8 mouse cellular contexts compared by ENCODE assay signal in genomic region chr5:134227574-134228248, GRCm38 (mm10). TPM values are rescaled to one million over a fixed set of nuclear protein-coding genes. Genes with fewer than 3 reads are reported as not detected.
DNase-seq lines count a peak whose midpoint lies in the region; ATAC-seq and TF ChIP-seq lines count a peak whose summit lies in the region.

No protein-coding gene starts in this region.

- no peaks in the 10 kb centered on the region for H3K36me3 ChIP-seq in kidney, embryonic 14.5 days (ENCODE audit: control insufficient read depth, insufficient read depth, low read length)
- H3K36me3 ChIP-seq in G1E (replicated peaks), result peaks cover 6% of the 10 kb centered on the region
- H3K36me3 ChIP-seq in lung, embryonic 15.5 days, result no peaks in the 10 kb centered on the region

- H3K4me3 ChIP-seq in kidney, embryonic 14.5 days (ENCODE audit: low read length), result no peak overlapping the region
- H3K4me3 ChIP-seq in G1E (ENCODE audit: low read depth, low read length), result peak overlapping the region; percentile 24; the same call in 1 of the 2 replicates
- peak overlapping the region; percentile 6; the same call in 1 of the 2 replicates for H3K4me3 ChIP-seq in lung, embryonic 15.5 days

- no peak overlapping the region for H3K4me2 ChIP-seq in kidney, embryonic 14.5 days (replicated peaks; ENCODE audit: low read depth, low read length)
- H3K4me2 ChIP-seq in lung, embryonic 15.5 days, result no peak overlapping the region; the same call in 1 of the 2 replicates

- no peak for TF ChIP-seq CTCF in G1E (IDR thresholded peaks at IDR 0.05; ENCODE audit: low read depth, low read length)

- H3K4me1 ChIP-seq in kidney, embryonic 14.5 days (ENCODE audit: control insufficient read depth, insufficient read depth, low read length), result peaks cover 14% of the 10 kb centered on the region
- peaks cover 55% of the 10 kb centered on the region for H3K4me1 ChIP-seq in G1E (ENCODE audit: insufficient read depth, low read depth, low read length)
- peaks cover 38% of the 10 kb centered on the region for H3K4me1 ChIP-seq in lung, embryonic 15.5 days

- 0 out of 2 replicates have a peak overlapping the region, but pooled peaks have one; percentile 14 for H3K27ac ChIP-seq in kidney, embryonic 14.5 days (ENCODE audit: low read depth, low read length)
- H3K27ac ChIP-seq in lung, embryonic 15.5 days, result peak overlapping the region; percentile 62

- no peak for ATAC-seq in kidney, embryonic 14.5 days (ENCODE audit: low FRiP score, low TSS enrichment)
- no peak for ATAC-seq in G1E (ENCODE audit: extremely low read depth, insufficient number of reproducible peaks, low FRiP score, poor library complexity, severe bottlenecking)
- ATAC-seq in lung, embryonic 15.5 days (ENCODE audit: borderline replicate concordance, extremely low read depth, low FRiP score, low TSS enrichment), result no peak
- ATAC-seq in megakaryocyte-erythroid progenitor cell, adult 5-6 weeks (replicated peaks; ENCODE audit: low FRiP score, low TSS enrichment, poor library complexity, severe bottlenecking), result no peak

- H3K9me3 ChIP-seq in kidney, embryonic 14.5 days (ENCODE audit: control insufficient read depth, low read length), result no peaks in the 10 kb centered on the region
- H3K9me3 ChIP-seq in G1E (replicated peaks), result no peaks in the 10 kb centered on the region
- H3K9me3 ChIP-seq in lung, embryonic 15.5 days, result no peaks in the 10 kb centered on the region

- WGBS in kidney, embryonic 14.5 days, result 50% methylated on average over 11 of the region's 11 CpGs
- 28% methylated on average over 11 of the region's 11 CpGs for WGBS in lung, embryonic 15.5 days

- no peak for DNase-seq in kidney, adult 18-20 months
- peak; percentile 47 for DNase-seq in G1E (ENCODE audit: low spot score)
- DNase-seq in embryo, embryonic 9.5 days (ENCODE audit: extremely low spot score), result peak; percentile 54
- DNase-seq in cerebellum, adult 9-11 months, result no peak
- no peak for DNase-seq in cerebellum, adult 9-10 months

- H3K27me3 ChIP-seq in kidney, embryonic 14.5 days (ENCODE audit: control insufficient read depth, insufficient read depth, low read length), result no peaks in the 10 kb centered on the region
- peaks cover 9% of the 10 kb centered on the region for H3K27me3 ChIP-seq in G1E (ENCODE audit: insufficient read depth, low read length)
- peaks cover 2% of the 10 kb centered on the region; the same call in 1 of the 2 replicates for H3K27me3 ChIP-seq in lung, embryonic 15.5 days

- no peak overlapping the region for H3K9ac ChIP-seq in kidney, embryonic 14.5 days (ENCODE audit: low read depth, low read length)
- no peak overlapping the region for H3K9ac ChIP-seq in lung, embryonic 15.5 days

RNA-seq across cellular contexts. Expression of gene Ncf1, which starts 1.7 kb away (rescaled TPM):
- 2.6 and 2.9 TPM in 2 replicates for polyA plus RNA-seq in kidney, embryonic 14.5 days (2014; fragmentation: Nextera tagmentation; extraction: Ambion mirVana)
- total RNA-seq in G1E (2014; fragmentation: Nextera tagmentation) (20.7 and 22.0 TPM in 2 replicates), G1E (2017) (2.0 and 3.0 TPM in 2 replicates)
- 27.8 and 29.9 TPM in 2 replicates for polyA plus RNA-seq in G1E (2012)
- 6.9 and 7.8 TPM in 2 replicates for polyA plus RNA-seq in lung, embryonic 15.5 days (2015; fragmentation: Nextera tagmentation; extraction: Ambion mirVana)
- total RNA-seq in megakaryocyte-erythroid progenitor cell, adult 5-6 weeks (2014; fragmentation: Nextera tagmentation), result 1.7 and 12.8 TPM in 2 replicates
- 3.3 and 3.9 TPM in 2 replicates for total RNA-seq in megakaryocyte-erythroid progenitor cell, adult 5-6 weeks (2017)

RNA-seq across cellular contexts. Expression of gene Gtf2ird2, which starts 43.9 kb away (rescaled TPM):
- polyA plus RNA-seq in kidney, embryonic 14.5 days (2014; fragmentation: Nextera tagmentation; extraction: Ambion mirVana), result 5.8 and 9.2 TPM in 2 replicates
- total RNA-seq in G1E (2014; fragmentation: Nextera tagmentation), result 9.2 and 9.7 TPM in 2 replicates
- 5.6 and 10.8 TPM in 2 replicates for total RNA-seq in G1E (2017)
- 3.3 and 4.5 TPM in 2 replicates for polyA plus RNA-seq in G1E (2012)
- 7.6 and 10.1 TPM in 2 replicates for polyA plus RNA-seq in lung, embryonic 15.5 days (2015; fragmentation: Nextera tagmentation; extraction: Ambion mirVana)
- 11.6 and 16.0 TPM in 2 replicates for total RNA-seq in megakaryocyte-erythroid progenitor cell, adult 5-6 weeks (2014; fragmentation: Nextera tagmentation)
- 8.6 and 9.0 TPM in 2 replicates for total RNA-seq in megakaryocyte-erythroid progenitor cell, adult 5-6 weeks (2017)

RNA-seq across cellular contexts. Expression of gene Rcc1l, which starts 51.1 kb away (rescaled TPM):
- 28.9 and 35.2 TPM in 2 replicates for polyA plus RNA-seq in kidney, embryonic 14.5 days (2014; fragmentation: Nextera tagmentation; extraction: Ambion mirVana)
- total RNA-seq in G1E (2014; fragmentation: Nextera tagmentation), result 12.6 and 13.6 TPM in 2 replicates
- 9.2 and 9.8 TPM in 2 replicates for total RNA-seq in G1E (2017)
- 16.0 and 17.1 TPM in 2 replicates for polyA plus RNA-seq in G1E (2012)
- polyA plus RNA-seq in lung, embryonic 15.5 days (2015; fragmentation: Nextera tagmentation; extraction: Ambion mirVana), result 30.2 and 30.3 TPM in 2 replicates
- total RNA-seq in megakaryocyte-erythroid progenitor cell, adult 5-6 weeks (2014; fragmentation: Nextera tagmentation), result 28.5 and 44.3 TPM in 2 replicates
- total RNA-seq in megakaryocyte-erythroid progenitor cell, adult 5-6 weeks (2017), result 8.8 and 9.8 TPM in 2 replicates

Comparison
In these comparisons a context has a peak if more than half of its experiments do, and no peak if none do; other contexts are left out.
1. DNase-seq: peak in G1E (single experiment) and embryo, embryonic 9.5 days (single experiment); none in kidney, adult 18-20 months (single experiment), cerebellum, adult 9-11 months (single experiment) and cerebellum, adult 9-10 months (single experiment).